In genomic region chr9:59291688-59292492, GRCm38 (mm10) we compare ENCODE assay signal across 8 mouse cellular contexts. TPM values are rescaled to one million over a fixed set of nuclear protein-coding genes. Genes with fewer than 3 reads are reported as not detected.
DNase-seq lines count a peak whose midpoint lies in the region; ATAC-seq and TF ChIP-seq lines count a peak whose summit lies in the region.

No protein-coding gene starts in this region.

- ATAC-seq in heart, postnatal 0 days (ENCODE audit: insufficient read depth, low read depth): peak; percentile 58
- peak; percentile 81 for ATAC-seq in forebrain, embryonic 15.5 days (replicated peaks)

- no peak for TF ChIP-seq CTCF in heart, postnatal 0 days (IDR thresholded peaks at IDR 0.05; ENCODE audit: low read depth)

- H3K4me1 ChIP-seq in heart, postnatal 0 days (ENCODE audit: control insufficient read depth, insufficient read depth): peaks cover 11% of the 10 kb centered on the region; the same call in 1 of the 2 replicates
- peaks cover 0 to 1% of the 10 kb centered on the region in 2 experiments; a peak in 3 of 4 replicates for H3K4me1 ChIP-seq in ES-E14 (ENCODE audit: control insufficient read depth in 2 of 2, insufficient read depth in 2 of 2, low read length in 2 of 2, poor library complexity in 1 of 2)
- peaks cover 14% of the 10 kb centered on the region for H3K4me1 ChIP-seq in forebrain, embryonic 15.5 days

- H3K79me2 ChIP-seq in macrophage (ENCODE audit: inconsistent target): peaks cover 10% of the 10 kb centered on the region

- WGBS in heart, postnatal 0 days: under 1% methylated on average over 41 of the region's 50 CpGs
- 2% methylated on average over 50 of the region's 50 CpGs for WGBS in forebrain, embryonic 15.5 days
- under 1% methylated on average over 49 of the region's 50 CpGs for WGBS in macrophage (ENCODE audit: missing documents)

- DNase-seq in heart, postnatal 0 days (ENCODE audit: low spot score): no peak
- no peak for DNase-seq in heart, postnatal 14 days
- no peak for DNase-seq in ES-E14 (ENCODE audit: low read depth, low spot score)
- no peak for DNase-seq in left cerebral cortex, adult 8-10 months (ENCODE audit: low spot score in 2 of 2)
- no peak for DNase-seq in kidney, postnatal 14 days
- DNase-seq in layer of hippocampus, adult 11-12 months (ENCODE audit: low spot score): no peak

- no peak for TF ChIP-seq EP300 in heart, postnatal 0 days (IDR thresholded peaks at IDR 0.05; ENCODE audit: low read depth)

- in situ Hi-C loops in ES-E14 (cut with MboI; ENCODE audit: low sequenced_read_pairs in 2 of 2, unreplicated experiment in 2 of 2): no loop called here

- H3K4me2 ChIP-seq in heart, postnatal 0 days (ENCODE audit: low read depth, low read length): peak overlapping the region; percentile 84
- H3K4me2 ChIP-seq in forebrain, embryonic 15.5 days (replicated peaks): peak overlapping the region; percentile 71

- H3K9me3 ChIP-seq in heart, postnatal 0 days (replicated peaks; ENCODE audit: control insufficient read depth, low read length): no peaks in the 10 kb centered on the region
- no peaks in the 10 kb centered on the region for H3K9me3 ChIP-seq in ES-E14 (ENCODE audit: control insufficient read depth, insufficient read depth, low read depth, low read length)
- no peaks in the 10 kb centered on the region for H3K9me3 ChIP-seq in forebrain, embryonic 15.5 days

- H3K9ac ChIP-seq in heart, postnatal 0 days (replicated peaks; ENCODE audit: low read depth, low read length): peak overlapping the region; percentile 84
- peak overlapping the region; percentile 94 for H3K9ac ChIP-seq in ES-E14 (ENCODE audit: insufficient read depth, low read depth, low read length, poor library complexity, severe bottlenecking)
- peak overlapping the region; percentile 85 for H3K9ac ChIP-seq in forebrain, embryonic 15.5 days (replicated peaks)

- peak overlapping the region; percentile 92 for H3K4me3 ChIP-seq in heart, postnatal 0 days (ENCODE audit: low read depth, low read length)
- peak overlapping the region; percentile 82 for H3K4me3 ChIP-seq in ES-E14 (ENCODE audit: insufficient read depth in 1 of 2, low read depth in 1 of 2, low read length in 2 of 2, poor library complexity in 1 of 2, severe bottlenecking in 1 of 2)
- H3K4me3 ChIP-seq in forebrain, embryonic 15.5 days: peak overlapping the region; percentile 91
- H3K4me3 ChIP-seq in macrophage (ENCODE audit: inconsistent target): peak overlapping the region; percentile 69

- peak overlapping the region; percentile 90 for H3K27ac ChIP-seq in heart, postnatal 0 days (ENCODE audit: low read depth)
- peak overlapping the region; percentile 61 for H3K27ac ChIP-seq in ES-E14 (ENCODE audit: insufficient read depth, low read depth, low read length, poor library complexity, severe bottlenecking)
- peak overlapping the region; percentile 89 for H3K27ac ChIP-seq in forebrain, embryonic 15.5 days (replicated peaks)
- peak overlapping the region; percentile 40 for H3K27ac ChIP-seq in macrophage

- no peaks in the 10 kb centered on the region for H3K27me3 ChIP-seq in heart, postnatal 0 days (ENCODE audit: control insufficient read depth, insufficient read depth, low read length)
- no peaks in the 10 kb centered on the region for H3K27me3 ChIP-seq in forebrain, embryonic 15.5 days

- H3K36me3 ChIP-seq in heart, postnatal 0 days (replicated peaks; ENCODE audit: control insufficient read depth, insufficient read depth, low read length): no peaks in the 10 kb centered on the region
- peaks cover 2% of the 10 kb centered on the region; the same call in 1 of the 2 replicates for H3K36me3 ChIP-seq in ES-E14 (ENCODE audit: control insufficient read depth, insufficient read depth, low read length, poor library complexity, severe bottlenecking)
- H3K36me3 ChIP-seq in forebrain, embryonic 15.5 days: no peaks in the 10 kb centered on the region
- no peaks in the 10 kb centered on the region for H3K36me3 ChIP-seq in macrophage (ENCODE audit: inconsistent target)

- intact Hi-C loops in heart, postnatal 14 days (cut with DNase I): loop anchor here (5.0 kb wide), 1 partner anchor 195 kb away; the partner anchor contains the start of gene Arih1

TF ChIP-seq in ES-E14, 5 proteins besides CTCF, POLR2A, EP300 and RAD21:
- TF ChIP-seq ZNF384 (IDR thresholded peaks at IDR 0.05; ENCODE audit: low read depth, low read length) (no peak), CHD2 (IDR thresholded peaks at IDR 0.05; ENCODE audit: low read depth, low read length) (no peak), ZC3H11A (IDR thresholded peaks at IDR 0.05; ENCODE audit: borderline replicate concordance, low read depth, low read length) (no peak), MAFK (IDR thresholded peaks at IDR 0.05; ENCODE audit: insufficient read depth, low read depth, low read length) (no peak), HCFC1 (IDR thresholded peaks at IDR 0.05; ENCODE audit: borderline replicate concordance, insufficient read depth, low read length) (no peak)

RNA-seq across cellular contexts. Expression of gene Adpgk, which starts 0.5 kb away (rescaled TPM):
- 17.4 and 18.4 TPM in 2 replicates for total RNA-seq in heart, postnatal 0 days (2014; rRNA removed; ENCODE audit: low replicate concordance)
- 10.1 and 11.1 TPM in 2 replicates for polyA plus RNA-seq in heart, postnatal 0 days (2015; fragmentation: Nextera tagmentation; extraction: Ambion mirVana)
- total RNA-seq in heart, postnatal 14 days (2021): 1 to 10 TPM; 9.5 to 9.8 TPM
- 65.7 and 91.3 TPM in 2 replicates for total RNA-seq in ES-E14 (2012; rRNA removed)
- polyA plus RNA-seq in forebrain, embryonic 15.5 days (2015; fragmentation: Nextera tagmentation; extraction: Ambion mirVana): 19.1 and 22.7 TPM in 2 replicates
- 100 to 1,000 TPM in 1 of 26 experiments, 10 to 100 TPM in 25; 20.2 to 106 (median 45.5) TPM for total RNA-seq in macrophage (2018; cell fraction: chromatin; rRNA removed)
- total RNA-seq in macrophage (2018; cell fraction: cytosol; rRNA removed): 10 to 100 TPM; 12.4 to 33.1 (median 18.5) TPM
- 10 to 100 TPM; 19.4 to 87.2 (median 37.4) TPM for total RNA-seq in macrophage (2018; cell fraction: nucleus; rRNA removed)
- 15.2 to 38.2 TPM (median 18.2 TPM) in 3 replicates for polyA plus RNA-seq in macrophage (2018)
- total RNA-seq in left cerebral cortex, adult 8-10 months (2022): 10 to 100 TPM; 13.6 to 16.4 (median 14.4) TPM

Comparison
In these comparisons a context has a peak if more than half of its experiments do, and no peak if none do; other contexts are left out.
1. H3K27ac ChIP-seq: peak in every context shown above with its lines; median percentile 90 in heart, postnatal 0 days; 89 in forebrain, embryonic 15.5 days; 61 in ES-E14; 40 in macrophage.